Mouse (Mus musculus) erythroblast, adult 5-6 weeks (primary cell): ENCODE results near the gene Dnhd1. TPM values are rescaled to one million over a fixed set of nuclear protein-coding genes. Genes with fewer than 3 reads are reported as not detected.
"Not testable (repeated sequence)": the region's sequence is repeated elsewhere in the genome, so short reads cannot be mapped to it uniquely, and the experiment has no call there.

ENCODE experiments used
- ATAC-seq: replicated peaks from 2 replicates; pipeline ENCODE4 v1.8.0; 2016; ENCODE audit warnings: moderate number of reproducible peaks, mild to moderate bottlenecking, moderate TSS enrichment, inconsistent platforms; ENCODE audit not compliant: poor library complexity, low FRiP score, severe bottlenecking
- total RNA-seq, 2 experiments: library from RNA; stranded (forward) in 1 of 2; stranded (reverse) in 1 of 2; fragments of 150-400 nt in 1 of 2; fragments of 200-764, 138-1000 nt in 1 of 2; gene quantifications; 2 replicates each; pipeline versions ENCODE4 v1.2.3 to v1.2.4; 2015 to 2017; ENCODE audit warnings: low replicate concordance in 2 of 2

The Dnhd1 gene
- total RNA-seq, 2 experiments from 2014 or later = under 0.01 TPM; not detected in 1

DNA sequence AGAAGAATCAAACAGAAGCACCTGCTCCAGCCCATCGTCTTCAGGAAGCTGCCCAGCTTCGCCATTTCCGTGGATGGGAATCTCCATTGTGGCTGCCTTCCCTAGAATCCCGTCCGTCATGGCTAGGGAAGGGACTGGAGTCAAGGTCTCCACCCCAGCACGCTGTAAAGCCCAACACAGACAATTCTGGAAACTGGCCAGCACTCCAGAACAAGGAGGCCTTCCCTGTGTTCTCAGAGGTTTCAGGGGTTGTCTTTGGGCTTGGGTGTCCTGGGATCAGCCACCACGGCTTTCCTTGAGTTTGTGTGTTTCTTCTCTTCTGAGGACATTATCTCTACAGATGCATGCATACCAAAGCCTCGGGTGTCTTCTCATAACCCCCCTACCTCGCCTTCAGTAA is 11.3 kb upstream of the Dnhd1 start:
- ATAC-seq = no peak

- no peak; the same call in 1 of the 2 replicates for ATAC-seq
These were observed 10.9 kb upstream of the Dnhd1 start, which contains the start of gene Timm10b for GRCm38 (mm10) chr7:105639756-105640155. Gene Timm10b, plus strand, starts transcription at chr7:105640056.

DNA sequence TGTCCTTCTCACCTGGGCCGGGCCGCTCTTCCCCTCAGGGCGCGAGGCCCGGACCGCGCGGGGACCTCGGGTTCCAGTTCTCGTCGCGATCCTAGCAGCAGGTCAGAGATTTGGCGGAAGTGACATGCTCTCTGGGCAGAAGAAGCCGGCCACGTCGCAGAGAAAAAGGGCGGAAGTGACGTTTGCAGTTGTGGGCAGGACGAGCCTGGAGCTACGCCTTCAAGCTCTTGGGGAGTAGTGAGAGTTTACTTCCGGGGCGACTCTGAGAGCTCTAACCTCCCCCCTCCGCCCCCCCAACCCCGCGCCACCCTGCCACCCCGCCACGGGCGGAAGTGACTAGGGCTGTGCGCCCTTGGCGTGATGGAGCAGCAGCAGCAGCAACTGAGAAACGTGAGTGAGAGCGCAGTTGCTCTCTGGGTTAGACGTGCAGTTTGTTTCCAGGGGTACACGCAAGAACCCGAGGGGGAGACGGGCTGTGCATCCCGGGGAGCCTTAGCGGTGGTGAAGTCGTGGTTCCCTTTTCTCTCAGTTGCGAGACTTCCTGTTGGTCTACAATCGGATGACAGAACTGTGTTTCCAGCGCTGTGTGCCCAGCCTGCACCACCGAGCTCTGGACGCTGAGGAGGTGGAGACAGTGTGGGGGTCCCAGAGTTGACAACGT is 10.3 kb upstream of the Dnhd1 start, which contains the start of the genes Arfip2 and Gm45799:
Arfip2 (minus strand) TSS at position 184 of the 661 bp plus-strand sequence.
Gm45799 (plus strand) TSS at position 320 of the 661 bp plus-strand sequence.
- peak; percentile 96 for ATAC-seq

- ATAC-seq = peak; percentile 39; the same call in 1 of the 2 replicates
These were observed 9.8 kb upstream of the Dnhd1 start for GRCm38 (mm10) chr7:105640894-105641255.

- no peak for ATAC-seq
These were observed 8.7 kb upstream of the Dnhd1 start for GRCm38 (mm10) chr7:105641936-105642335.

GRCm38 (mm10) chr7:105685541-105686197 is 35.0 kb downstream of the Dnhd1 start:
- ATAC-seq = no peak

DNA sequence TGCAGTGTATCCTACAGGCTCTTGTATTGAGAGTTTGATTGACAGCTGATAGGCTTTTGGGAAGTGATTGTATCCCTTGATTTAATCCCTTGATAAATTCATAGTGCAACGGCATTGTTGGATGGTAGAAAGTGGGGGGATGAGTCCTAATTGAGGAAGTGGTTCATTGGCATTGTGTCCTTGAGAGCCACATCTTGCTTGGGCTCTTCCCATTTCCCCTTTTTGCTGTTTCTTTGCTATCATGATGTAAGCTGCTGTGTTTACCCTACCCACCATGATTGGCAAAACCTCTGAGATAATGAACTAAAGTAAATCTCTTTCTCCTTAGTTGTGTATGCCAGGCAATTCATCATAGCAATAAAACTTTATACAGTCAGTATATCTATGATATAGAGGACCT is 40.2 kb downstream of the Dnhd1 start:
- no peak for ATAC-seq

DNA sequence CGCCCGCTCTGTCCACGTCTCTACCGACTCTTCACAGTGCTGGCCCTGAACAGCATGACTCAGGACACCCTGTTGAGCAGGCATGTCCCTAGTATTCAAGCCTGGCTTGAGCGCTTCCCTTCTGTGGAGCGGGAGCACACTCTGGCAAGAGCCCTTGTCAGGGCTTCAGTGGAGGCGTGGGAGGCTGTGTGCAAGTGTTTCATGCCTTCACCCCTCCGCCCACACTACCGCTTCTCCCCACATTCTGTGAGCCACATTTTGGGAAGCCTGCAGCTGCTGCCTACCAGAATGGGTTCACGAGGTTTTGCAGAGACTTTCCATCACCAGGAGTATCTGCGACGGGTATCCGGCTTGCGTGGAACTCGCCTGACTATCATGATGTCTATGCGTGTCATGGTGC is 52.6 kb downstream of the Dnhd1 start:
- peak; percentile 43; the same call in 1 of the 2 replicates for ATAC-seq

GRCm38 (mm10) chr7:105703816-105704215 is 53.2 kb downstream of the Dnhd1 start:
- ATAC-seq = no peak

DNA sequence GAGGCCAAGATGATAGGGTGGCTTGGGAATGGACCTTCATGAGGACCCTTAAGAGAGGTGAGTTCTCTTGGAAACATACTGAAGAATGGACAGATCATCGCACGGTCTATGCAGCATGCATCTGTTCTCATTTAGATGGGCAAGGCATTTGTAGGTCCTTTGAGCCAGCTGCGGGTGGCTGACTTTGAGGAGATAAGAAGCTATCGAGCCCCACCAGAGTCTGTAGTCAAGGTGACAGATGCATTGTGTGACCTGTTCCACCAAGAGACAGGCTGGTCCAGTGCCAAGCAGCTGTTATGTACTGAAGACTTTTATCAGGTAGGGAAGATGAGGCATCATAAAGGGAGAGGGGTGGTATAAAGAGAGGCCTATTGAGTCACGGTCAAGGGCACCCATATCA is 58.1 kb downstream of the Dnhd1 start:
- ATAC-seq = peak; percentile 91

- ATAC-seq = no peak
These were observed 64.7 kb downstream of the Dnhd1 start for GRCm38 (mm10) chr7:105715366-105715765.

- no peak for ATAC-seq
These were observed 71.3 kb downstream of the Dnhd1 start for GRCm38 (mm10) chr7:105721916-105722315.

DNA sequence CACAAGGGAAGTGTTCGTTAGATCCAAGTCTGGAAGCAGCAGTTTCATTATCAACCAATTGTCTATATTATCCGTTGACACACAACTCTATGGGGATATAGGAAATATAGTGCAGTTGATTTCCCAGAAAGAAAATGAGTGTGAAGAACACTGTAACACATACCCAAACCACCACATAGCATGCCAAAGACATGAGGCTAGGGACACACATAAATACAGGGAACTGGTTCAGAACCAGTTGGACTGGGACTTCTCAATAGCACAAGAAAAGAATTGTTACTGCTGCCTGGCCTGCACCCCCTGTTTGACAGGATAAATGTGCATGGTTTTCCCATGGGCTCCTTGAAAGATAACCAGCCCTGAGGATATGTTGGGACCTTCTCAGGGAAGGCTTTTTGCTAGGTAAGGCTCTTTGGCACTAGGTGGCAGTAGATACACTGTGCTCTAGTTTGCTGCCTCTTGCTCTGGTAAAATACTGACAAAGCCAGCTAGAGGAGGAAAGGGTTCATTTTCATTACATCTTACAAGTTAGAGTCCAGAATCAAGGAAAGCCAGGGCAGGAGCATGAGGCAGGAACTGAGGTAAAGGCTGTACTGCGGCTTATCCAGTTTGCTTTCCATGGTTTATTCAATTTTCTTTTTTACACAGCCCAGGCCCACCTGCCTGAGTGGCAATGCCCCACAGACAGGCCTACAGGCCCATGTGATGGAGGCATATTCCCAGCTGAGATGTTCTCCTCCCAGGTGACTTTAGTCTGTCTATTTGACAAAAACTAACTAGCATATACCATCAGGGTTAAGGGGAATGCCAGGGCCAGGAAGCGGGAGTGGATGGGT is 75.7 kb downstream of the Dnhd1 start:
- ATAC-seq = peak; percentile 94

GRCm38 (mm10) chr7:105726980-105727325 is 76.3 kb downstream of the Dnhd1 start:
- no peak for ATAC-seq

DNA sequence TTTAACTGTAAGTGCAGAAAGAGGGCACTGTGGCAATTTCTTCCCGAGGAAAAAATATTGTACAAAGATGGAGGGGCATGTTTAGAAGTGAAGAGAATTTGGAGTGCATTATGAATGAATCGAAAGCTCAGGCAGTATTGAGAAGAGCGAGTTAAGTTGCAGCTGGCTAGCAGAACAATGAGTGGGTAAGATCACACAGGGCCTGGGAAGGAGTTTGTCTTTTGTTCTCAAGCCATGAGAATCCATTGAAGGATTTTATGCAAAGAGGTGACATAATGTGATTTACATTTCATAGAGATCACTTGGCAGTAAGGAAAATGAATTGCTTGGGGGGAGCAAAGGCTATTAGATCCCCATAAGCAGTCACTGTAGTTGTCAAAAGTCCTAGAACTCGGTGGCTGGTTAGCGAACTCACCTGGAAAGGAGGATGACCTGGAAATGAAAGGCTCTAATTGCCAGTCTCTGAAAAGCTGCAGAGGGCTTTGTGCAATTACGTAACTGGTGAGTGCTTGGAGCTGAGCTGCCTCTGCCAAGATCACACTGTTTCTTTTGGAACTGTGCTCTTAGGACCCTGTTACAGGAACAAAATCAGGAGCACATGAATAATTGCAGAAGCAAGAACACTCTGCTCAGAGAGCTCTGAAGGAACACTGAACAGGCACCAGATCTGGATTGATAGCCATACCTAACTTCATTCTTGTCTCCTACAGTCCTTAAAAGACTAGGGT is 78.2 kb downstream of the Dnhd1 start:
- ATAC-seq = no peak

- ATAC-seq = no peak
These were observed 83.2 kb downstream of the Dnhd1 start for GRCm38 (mm10) chr7:105733836-105734235.

GRCm38 (mm10) chr7:105734826-105735225 is 84.2 kb downstream of the Dnhd1 start:
- ATAC-seq = no peak

- not testable (repeated sequence) for ATAC-seq
These were observed 84.8 kb downstream of the Dnhd1 start for GRCm38 (mm10) chr7:105735464-105735863.

DNA sequence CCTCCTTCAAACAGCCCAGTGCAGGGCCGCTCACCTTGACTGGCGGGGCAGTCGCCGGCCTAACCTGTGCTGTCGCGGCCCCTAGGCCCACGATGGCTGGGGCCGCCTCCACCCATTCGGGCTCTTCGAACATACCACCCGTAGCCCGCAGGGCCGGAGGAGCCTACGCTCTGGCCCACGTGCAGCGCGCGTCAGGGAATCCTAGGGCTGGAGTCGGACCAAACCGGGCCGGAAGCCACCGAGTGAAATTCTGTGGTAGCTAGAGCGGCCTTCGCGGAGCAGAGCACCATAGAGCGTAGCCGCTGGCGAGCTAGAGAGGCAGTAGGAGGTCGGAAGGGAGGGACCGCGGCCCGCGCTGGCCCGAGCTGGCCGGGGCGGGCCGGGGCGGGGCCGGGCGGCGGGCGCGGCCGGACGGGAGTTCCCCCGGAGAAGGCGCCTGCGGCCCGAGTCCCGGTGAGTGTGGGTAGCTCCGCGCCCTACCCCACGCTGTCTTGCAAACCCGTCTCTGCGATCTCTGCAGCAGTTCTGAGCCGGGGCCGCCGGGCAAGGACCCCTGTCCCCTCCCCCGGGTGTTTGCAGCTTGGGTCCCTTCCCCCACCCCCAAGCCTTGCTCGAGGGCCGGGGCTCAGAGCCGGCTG is 85.8 kb downstream of the Dnhd1 start, which contains the start of gene Ilk:
Ilk (plus strand) TSS at position 329 of the 638 bp plus-strand sequence.
- peak; percentile 92 for ATAC-seq
